Mouse (Mus musculus) small intestine, adult 2 months (tissue): ENCODE results near the gene Nupr1. TPM values are rescaled to one million over a fixed set of nuclear protein-coding genes. Genes with fewer than 3 reads are reported as not detected.

ENCODE experiments used
- H3K27ac ChIP-seq: fragments of 200-500 bp; 2 replicates; pipeline ENCODE4 v1.5.1; 2012; ENCODE audit warnings: low read depth, low read length, control low read depth, inconsistent platforms; ENCODE audit not compliant: insufficient read depth
- H3K27me3 ChIP-seq: fragments of 200-500 bp; 2 replicates; pipeline ENCODE4 v1.6.1; 2012; ENCODE audit warnings: mild to moderate bottlenecking, moderate library complexity, low read length, inconsistent platforms; ENCODE audit not compliant: control insufficient read depth, insufficient read depth
- H3K36me3 ChIP-seq: fragments of 200-500 bp; 2 replicates; pipeline ENCODE4 v1.6.1; 2012; ENCODE audit warnings: mild to moderate bottlenecking, low read length, control low read depth, inconsistent platforms; ENCODE audit not compliant: control insufficient read depth, insufficient read depth
- H3K4me1 ChIP-seq: fragments of 200-500 bp; 2 replicates; pipeline ENCODE4 v1.6.1; 2012; ENCODE audit warnings: low read length, inconsistent platforms, mixed read lengths; ENCODE audit not compliant: control insufficient read depth, insufficient read depth, insufficient read length
- H3K4me3 ChIP-seq: fragments of 200-500 bp; 2 replicates; pipeline ENCODE4 v1.5.1; 2012; ENCODE audit warnings: low read depth, mild to moderate bottlenecking, control low read depth, inconsistent platforms, low read length, moderate library complexity
- CTCF ChIP-seq: fragments of 200-500 bp; IDR thresholded peaks from 2 replicates; pipeline ENCODE4 v1.5.1; 2012; ENCODE audit warnings: low read depth, mild to moderate bottlenecking, control low read depth, inconsistent platforms, low read length, moderate library complexity, mixed read lengths; ENCODE audit not compliant: insufficient replicate concordance, insufficient read length; ENCODE audit errors: extremely low read depth
- POLR2A ChIP-seq: fragments of 200-500 bp; IDR thresholded peaks from 2 replicates; pipeline ENCODE4 v1.6.1; 2012; ENCODE audit warnings: low read depth, mild to moderate bottlenecking, control low read depth, inconsistent platforms, low read length, moderate library complexity
- whole genome bisulfite sequencing: fragments of 180-500 bp; shearing (Covaris S2); methylation state at CpG from one replicate; pipeline ENCODE4 v1.1.7; 2018; 5-methylcytosine and 5-hydroxymethylcytosine counted together
- polyA plus RNA-seq: library from polyadenylated mRNA; depleted of rRNA; stranded (reverse); fragments of >200 nt; gene quantifications from 2 replicates; pipeline ENCODE4 v1.2.3, GENCODE M21; 2012

The Nupr1 gene
- polyA plus RNA-seq, 1 experiment: 32.5 TPM

DNA sequence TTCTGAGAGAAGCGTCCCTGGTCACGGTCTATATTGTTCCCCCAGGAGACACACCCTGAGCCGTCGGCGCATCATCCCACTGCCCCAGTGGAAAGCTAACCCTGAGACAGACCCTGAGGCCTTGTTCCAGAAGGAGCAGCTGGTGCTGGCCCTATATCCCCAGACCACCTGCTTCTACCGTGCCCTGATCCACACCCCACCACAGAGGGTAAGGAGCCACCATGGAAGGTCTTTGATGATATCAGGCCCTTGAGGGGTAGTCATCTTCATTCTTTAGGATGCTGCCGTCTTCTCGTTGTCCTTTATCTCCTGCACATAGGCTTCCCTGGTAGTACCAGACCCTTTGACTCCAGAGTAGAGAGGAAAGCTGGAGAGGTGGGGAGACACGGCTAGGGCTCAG, 41.5 kb upstream of the Nupr1 start:
- H3K36me3 ChIP-seq: peaks cover 9% of the 10 kb centered on the region; the same call in 1 of the 2 replicates
- 94% methylated on average over 9 of the region's 9 CpGs for WGBS
- H3K4me1 ChIP-seq: peaks cover 22% of the 10 kb centered on the region
- no peaks in the 10 kb centered on the region for H3K27me3 ChIP-seq
- H3K4me3 ChIP-seq: no peak overlapping the region
- H3K27ac ChIP-seq: no peak overlapping the region
- TF ChIP-seq CTCF: no peak
- no peak for TF ChIP-seq POLR2A

DNA sequence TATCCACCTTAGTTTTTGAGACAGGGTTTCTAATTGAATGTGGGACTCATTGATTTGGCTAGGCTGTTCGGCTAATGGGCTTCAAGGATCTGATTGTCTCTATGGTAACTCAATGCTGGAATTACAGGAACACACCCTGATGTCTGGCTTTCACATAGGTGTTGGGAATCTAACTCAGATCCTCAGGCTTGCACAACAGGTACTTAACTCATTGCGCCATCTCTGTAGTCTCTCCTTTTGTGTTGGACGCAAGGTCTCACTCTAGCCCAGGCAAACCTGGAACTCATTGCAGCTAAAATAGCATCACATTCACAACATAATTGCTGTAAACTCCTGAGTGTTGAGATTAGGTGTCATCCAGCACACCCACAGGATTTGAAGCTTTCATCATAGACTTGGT, 39.5 kb upstream of the Nupr1 start:
- peaks cover 9% of the 10 kb centered on the region for H3K4me1 ChIP-seq
- peaks cover 14% of the 10 kb centered on the region for H3K36me3 ChIP-seq
- no peak for TF ChIP-seq POLR2A
- 89% methylated on average over 3 of the region's 3 CpGs for WGBS
- no peaks in the 10 kb centered on the region for H3K27me3 ChIP-seq
- no peak overlapping the region for H3K27ac ChIP-seq
- H3K4me3 ChIP-seq: no peak overlapping the region

DNA sequence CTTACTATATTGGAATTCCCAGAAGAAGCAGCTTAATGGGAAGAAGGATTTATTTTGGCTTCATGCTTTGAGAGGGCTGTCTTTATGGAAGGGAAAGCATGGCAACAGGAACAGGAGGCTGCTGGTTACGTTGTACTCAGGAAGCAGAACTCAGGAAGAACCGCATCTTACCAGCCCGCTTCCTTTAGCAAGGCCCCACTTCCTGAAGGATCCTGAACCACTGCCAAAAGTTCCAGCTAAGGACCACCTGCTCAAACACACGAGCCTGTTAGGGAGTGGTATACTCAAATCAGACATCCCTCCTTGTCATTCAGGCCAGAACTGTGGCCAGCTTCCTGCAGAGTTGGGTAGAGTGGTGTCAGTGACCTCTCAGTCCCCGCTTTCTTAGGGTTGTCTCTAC, 37.8 kb upstream of the Nupr1 start:
- Histone ChIP-seq H3K36me3 (peaks cover 18% of the 10 kb centered on the region), H3K27me3 (no peaks in the 10 kb centered on the region), H3K27ac (no peak overlapping the region), H3K4me1 (peaks cover 9% of the 10 kb centered on the region), H3K4me3 (no peak overlapping the region)
- no peak for TF ChIP-seq CTCF
- TF ChIP-seq POLR2A: no peak
- WGBS: 66% methylated on average over 5 of the region's 5 CpGs

DNA sequence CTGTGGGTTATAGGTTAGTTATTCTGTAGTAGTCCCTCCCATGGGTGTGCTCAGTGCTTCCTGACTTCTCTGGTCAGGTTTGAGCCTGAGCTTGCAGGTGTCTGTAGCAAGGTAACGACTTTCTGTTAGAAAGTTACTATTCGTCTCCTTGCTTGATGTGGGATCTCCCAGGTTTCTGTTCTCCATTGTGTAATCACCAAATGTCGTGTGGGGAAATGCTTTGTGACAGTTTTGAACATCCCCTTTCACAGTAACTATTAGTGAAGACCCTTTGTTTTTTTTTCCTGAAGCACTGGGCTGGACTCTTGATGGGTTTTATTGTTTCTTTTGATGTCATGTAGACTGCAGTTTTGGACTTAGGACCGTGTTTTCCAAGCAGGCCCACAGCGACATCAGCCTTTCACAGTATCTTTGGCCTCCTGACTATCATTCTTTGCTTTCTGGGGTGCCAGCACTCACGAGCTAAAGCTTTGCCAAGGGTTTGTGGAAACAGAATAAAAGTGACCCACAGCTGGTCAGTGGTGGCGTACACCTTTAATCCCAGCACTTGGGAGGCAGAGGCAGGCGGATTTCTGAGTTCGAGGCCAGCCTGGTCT, 36.9 kb upstream of the Nupr1 start:
- Histone ChIP-seq H3K4me1 (peaks cover 9% of the 10 kb centered on the region), H3K4me3 (no peak overlapping the region), H3K27ac (no peak overlapping the region), H3K36me3 (peaks cover 15% of the 10 kb centered on the region), H3K27me3 (no peaks in the 10 kb centered on the region)
- TF ChIP-seq CTCF (no peak), POLR2A (no peak)
- WGBS: 45% methylated on average over 9 of the region's 9 CpGs

DNA sequence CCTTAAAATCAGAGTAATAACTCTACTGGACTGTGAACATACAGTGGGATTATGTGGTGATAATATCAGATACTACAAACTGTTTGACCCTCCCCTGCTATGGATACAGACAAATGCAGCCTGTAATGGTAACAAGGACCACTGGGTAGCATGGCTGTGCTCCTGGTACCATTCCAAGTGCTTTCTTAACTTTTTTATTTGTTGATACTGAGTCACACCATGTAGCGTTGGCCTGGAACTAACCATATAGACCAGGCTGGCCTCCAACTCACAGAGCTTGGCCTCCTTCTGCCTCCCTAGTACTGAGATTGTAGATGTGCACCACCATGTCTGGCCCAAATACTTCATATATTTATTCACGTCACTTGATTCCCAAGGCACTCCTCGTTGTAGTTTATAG, 34.6 kb upstream of the Nupr1 start:
- Histone ChIP-seq H3K4me3 (no peak overlapping the region), H3K27ac (no peak overlapping the region), H3K36me3 (peaks cover 8% of the 10 kb centered on the region), H3K4me1 (peaks cover 9% of the 10 kb centered on the region), H3K27me3 (no peaks in the 10 kb centered on the region)
- TF ChIP-seq CTCF: no peak
- no peak for TF ChIP-seq POLR2A
- 85% methylated on average over 3 of the region's 3 CpGs for WGBS

DNA sequence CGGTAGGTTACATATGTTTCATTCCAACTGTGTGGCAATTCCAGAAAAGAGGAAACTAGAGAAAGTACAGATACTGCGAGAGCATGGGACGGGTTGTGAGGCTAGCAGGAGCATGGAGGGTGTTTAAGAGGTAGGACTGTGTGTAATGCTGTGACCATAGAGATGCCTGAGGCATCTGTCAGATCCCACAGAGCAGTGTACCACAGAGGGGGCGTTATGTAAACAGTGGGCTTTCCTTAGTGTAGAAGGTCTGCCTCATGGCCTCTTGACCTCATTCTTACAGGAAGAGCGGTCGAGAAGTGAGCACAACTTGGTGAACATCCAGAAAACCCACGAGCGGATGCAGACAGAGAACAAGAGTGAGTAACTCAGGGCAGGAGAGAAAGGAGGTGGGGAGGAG, 33.0 kb upstream of the Nupr1 start:
- Histone ChIP-seq H3K4me3 (no peak overlapping the region), H3K27me3 (no peaks in the 10 kb centered on the region), H3K4me1 (peaks cover 9% of the 10 kb centered on the region), H3K27ac (no peak overlapping the region), H3K36me3 (peaks cover 8% of the 10 kb centered on the region)
- TF ChIP-seq CTCF: no peak
- no peak for TF ChIP-seq POLR2A
- WGBS: 67% methylated on average over 8 of the region's 8 CpGs

DNA sequence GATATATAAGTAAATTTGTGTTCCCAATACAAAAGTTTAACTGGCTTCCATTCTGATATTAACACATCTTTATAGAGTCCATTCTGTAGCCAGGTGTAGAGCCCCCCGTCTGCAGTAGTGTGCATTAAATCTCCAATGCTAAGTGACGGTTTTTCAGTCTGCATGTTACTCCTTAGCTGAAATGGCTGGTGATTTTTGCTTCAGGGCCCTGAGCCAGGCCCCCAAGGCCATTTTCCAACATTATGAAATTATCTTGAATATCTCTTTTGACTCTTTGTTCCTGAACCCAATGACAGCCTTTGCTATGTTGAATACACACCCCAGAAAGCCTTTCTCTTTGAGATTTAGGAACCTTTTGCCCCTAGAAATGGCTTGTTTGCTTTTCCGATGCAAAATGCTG, 29.1 kb upstream of the Nupr1 start:
- H3K4me1 ChIP-seq: no peaks in the 10 kb centered on the region
- H3K4me3 ChIP-seq: no peak overlapping the region
- H3K27ac ChIP-seq: no peak overlapping the region
- no peaks in the 10 kb centered on the region for H3K27me3 ChIP-seq
- WGBS: 94% methylated on average over 3 of the region's 3 CpGs
- no peak for TF ChIP-seq POLR2A
- no peak for TF ChIP-seq CTCF
- H3K36me3 ChIP-seq: peaks cover 2% of the 10 kb centered on the region
